Mouse (Mus musculus): Measurements from ENCODE around the gene Rtn4r.
"Not testable (repeated sequence)": the region's sequence is repeated elsewhere in the genome, so short reads cannot be mapped to it uniquely, and the experiment has no call there.

The Rtn4r gene

DNA sequence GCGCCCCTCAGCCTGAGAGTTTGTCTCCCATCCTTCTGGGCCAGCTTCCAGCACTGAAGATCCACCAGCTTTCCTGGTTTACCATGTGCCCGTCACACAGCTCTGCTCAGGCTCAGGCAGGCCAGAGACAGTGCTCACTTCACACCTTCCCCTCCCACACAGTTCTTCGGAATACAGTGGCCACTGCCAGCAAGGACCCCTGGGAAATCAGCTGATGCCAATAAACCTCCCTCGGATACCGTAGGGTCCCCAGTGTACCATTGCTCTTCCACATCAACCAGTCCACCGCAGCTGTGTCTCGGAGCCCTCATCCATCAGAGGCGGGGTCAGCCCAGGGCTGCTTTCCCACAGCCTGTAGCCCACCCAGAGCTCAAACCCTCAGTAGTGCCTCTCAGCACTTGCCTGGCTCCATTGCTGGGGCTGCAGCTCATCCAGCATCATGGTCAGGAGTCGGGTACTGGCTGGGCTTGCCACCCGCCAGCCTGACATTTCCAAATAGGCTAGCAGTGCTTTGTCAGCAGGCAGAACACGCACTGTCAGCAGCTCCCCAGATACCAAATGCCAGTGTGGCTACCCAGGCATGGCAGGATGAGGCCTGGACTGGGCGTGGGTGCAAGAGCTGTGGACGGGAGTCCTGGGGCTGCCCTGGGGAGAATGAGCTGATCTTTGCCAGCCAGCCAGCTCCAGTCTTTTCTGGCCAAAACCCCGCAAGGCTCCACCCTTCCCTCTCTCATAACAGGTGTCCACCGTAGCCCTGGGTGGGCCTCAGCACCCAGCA lies 67.0 kb downstream of the Rtn4r start:
- DNase-seq (ENCODE audit: extremely low spot score), result no peak

GRCm38 (mm10) chr16:18195068-18195467 lies 67.6 kb downstream of the Rtn4r start:
- DNase-seq (ENCODE audit: extremely low spot score), result no peak

- DNase-seq (ENCODE audit: extremely low spot score), result not testable (repeated sequence)
These were observed 68.1 kb downstream of the Rtn4r start for GRCm38 (mm10) chr16:18195561-18195960.

GRCm38 (mm10) chr16:18197881-18198280 lies 70.4 kb downstream of the Rtn4r start:
- DNase-seq (ENCODE audit: extremely low spot score), result no peak

- DNase-seq (ENCODE audit: extremely low spot score), result no peak
These were observed 71.1 kb downstream of the Rtn4r start for GRCm38 (mm10) chr16:18198365-18199098.

- no peak for DNase-seq (ENCODE audit: extremely low spot score)
These were observed 72.6 kb downstream of the Rtn4r start for GRCm38 (mm10) chr16:18200062-18200461.

DNA sequence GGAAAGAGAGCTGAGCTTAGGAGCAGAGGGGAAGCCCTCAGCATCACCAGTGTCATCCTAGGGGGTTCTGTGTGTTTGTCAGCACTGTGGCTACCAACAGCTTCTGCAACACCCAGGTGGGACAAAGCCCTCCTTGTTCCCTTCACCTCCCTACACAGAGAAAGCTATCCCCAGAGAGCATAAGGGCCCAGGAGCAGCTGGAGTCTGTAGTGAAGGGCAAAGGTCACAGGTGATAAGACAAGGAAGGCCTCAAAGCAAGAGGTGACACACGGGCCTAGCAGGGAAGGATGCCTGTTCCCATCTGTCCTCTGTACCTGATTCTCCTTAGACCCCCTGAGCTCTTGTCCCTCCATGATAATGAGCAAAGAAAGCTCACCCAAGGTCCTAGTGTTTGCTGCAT lies 74.2 kb downstream of the Rtn4r start:
- DNase-seq (ENCODE audit: extremely low spot score), result no peak
